Mouse (Mus musculus): ENCODE data around the gene Nhp2.

The Nhp2 gene

DNA sequence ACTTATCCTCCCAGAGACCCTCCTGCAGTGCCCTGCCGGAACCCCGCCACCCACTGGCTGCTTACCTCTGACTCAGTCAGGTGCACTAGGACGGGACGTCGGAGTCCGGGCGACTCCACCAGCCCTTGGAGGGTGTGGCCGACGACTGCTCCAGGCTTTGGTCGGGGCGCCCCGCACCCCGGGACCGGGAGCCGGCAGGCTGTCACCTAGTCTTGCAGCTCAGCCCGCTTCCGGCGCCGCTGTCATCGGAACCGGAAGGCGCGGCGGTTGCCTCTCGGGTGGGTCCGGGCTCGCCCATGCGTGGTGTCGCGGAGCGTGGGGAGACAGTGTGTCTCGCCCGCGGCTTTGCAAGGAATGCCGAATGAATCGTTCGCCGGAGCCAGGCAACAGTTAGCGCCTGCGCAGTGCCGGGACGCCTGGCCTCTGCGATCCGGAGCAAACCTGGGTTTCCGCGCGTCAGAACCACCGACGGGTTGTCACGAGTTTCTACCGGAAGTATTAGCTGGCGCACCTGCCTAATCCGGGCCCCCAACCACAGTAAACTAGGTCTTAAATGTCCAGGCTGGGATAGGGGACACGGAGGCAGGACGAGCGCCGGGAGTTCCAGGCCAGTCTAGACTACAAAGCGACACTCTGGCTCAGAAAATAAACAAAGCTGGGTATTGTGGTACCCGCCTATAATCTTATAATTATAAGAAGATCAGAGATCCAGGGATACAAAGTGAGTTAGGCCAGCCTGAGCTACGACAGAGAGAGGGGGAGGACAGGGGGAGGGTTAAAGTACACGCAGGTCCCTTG lies 16.2 kb downstream of the Nhp2 start, which contains the start of gene Rmnd5b:
Gene Rmnd5b (minus strand): TSS at position 372 of the 798 bp plus-strand sequence.
- WGBS, result under 1% methylated on average over 61 of the region's 61 CpGs

DNA sequence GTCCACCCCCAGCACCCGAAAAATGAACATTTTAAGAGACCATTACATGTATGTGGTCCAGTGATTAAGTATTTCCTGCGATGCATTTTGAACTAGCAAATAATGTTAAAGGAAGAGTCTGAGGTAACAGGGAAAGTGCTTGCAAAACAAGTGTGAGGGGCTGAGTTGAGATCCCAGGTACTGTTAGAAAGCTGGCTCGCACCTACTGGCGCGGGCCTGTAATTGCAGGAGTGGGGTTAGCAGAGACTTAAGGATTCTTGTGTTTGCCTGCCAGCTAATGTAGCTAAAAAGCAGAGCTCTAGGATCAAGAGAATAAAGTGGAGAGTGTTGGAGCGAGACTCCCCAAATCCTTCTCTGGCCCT lies 16.8 kb downstream of the Nhp2 start:
- WGBS, result 6% methylated on average over 6 of the region's 6 CpGs

DNA sequence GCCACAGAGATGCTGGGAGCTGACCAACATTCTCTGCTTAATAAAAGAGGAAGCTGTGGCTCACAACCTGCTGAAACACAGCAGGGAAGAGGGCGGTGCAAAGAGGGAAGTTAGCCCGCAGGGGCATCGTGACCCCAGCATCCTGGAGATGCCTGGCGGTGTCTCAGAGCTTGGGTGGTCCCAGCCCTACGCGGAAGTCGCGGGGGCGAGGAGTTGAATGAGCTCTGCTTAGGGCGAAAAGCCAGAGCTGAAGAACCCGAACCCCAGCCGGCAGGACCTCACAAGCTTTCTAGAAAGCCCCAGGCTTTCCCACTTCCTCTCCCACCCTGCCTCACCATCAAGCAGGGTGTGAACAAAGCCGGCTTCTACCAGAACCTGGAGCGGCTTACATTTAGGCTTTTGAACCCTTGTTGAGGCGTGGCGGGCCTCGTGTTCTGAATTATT lies 18.5 kb downstream of the Nhp2 start:
- WGBS, result 11% methylated on average over 17 of the region's 17 CpGs

DNA sequence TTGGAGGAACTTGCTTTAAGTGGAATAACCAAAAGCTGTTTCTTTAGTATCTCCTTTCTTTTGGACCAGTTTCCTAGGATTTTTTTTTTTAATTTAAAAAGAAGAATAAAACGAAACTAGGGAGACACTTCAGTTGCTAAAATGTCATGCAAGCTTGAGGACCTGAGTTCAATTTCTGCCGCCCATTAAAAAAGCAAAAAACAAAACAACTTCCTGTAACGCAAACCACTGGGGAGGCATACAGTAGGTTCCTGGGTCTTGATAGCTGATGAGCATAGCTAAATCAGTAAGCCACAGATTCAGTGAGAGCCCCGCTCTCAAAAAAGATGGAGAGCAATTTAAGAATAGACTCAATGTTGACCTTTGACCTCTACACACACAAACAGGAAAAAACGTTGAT lies 19.0 kb downstream of the Nhp2 start:
- 75% methylated on average over 5 of the region's 5 CpGs for WGBS

DNA sequence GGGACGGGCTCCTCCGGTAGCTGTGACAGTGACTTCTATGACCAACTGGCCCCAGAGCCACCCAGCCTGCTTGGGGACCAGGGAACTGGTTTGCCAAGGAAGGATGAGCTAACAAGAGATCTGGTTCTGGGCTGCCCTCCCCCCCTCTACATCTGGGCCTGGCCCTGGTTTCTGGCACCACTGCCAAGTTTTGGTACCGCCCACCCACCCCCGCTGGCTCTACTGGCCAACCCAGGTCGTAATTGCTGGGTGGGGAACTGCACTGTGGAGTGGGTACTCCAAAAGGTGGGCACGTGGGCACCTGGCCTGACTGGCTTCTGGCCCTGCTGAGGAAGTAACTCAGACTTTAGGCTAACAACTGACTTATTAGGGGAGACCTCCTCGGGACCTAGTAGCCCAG lies 21.2 kb downstream of the Nhp2 start:
- 60% methylated on average over 7 of the region's 7 CpGs for WGBS

DNA sequence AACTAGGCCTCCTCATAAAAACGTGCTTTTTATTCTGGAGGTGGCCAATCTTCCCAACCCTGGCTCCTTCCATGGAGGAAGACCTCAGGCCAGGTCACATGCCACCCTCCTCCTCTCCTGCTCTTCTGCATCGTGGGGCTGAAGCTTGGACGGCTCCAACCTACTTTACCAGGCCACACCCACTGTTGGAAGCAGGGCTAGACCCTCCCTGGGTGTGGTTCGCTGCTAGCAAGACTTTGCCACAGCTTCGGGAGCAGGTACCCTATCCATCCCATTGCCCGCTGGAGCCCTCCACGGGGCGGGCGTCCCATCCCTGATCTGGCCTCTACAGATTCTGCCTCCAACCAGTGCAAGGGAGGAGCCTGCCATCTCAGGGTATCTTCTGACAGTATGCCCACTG lies 23.7 kb downstream of the Nhp2 start:
- 76% methylated on average over 9 of the region's 9 CpGs for WGBS

DNA sequence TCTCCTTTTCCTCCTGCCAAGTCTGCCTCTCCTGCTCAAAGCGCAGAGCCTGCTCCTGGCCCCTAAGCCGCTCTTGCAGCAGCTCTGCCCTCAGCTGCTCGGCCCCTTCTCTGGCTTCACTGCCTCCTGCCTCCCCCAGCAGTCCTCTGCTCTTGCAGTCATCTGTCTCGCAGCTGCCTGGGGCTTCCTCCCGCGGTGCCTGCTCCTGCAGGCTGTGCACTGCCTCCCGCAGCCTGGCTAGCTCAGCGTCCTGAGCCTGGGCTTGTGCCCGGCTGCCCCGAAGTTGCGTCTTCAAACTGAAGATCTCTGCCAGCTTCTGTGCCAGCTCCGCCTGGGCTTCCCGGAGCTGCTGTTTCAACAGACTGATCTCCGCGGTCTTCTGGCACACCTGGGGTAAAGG lies 24.2 kb downstream of the Nhp2 start:
- 38% methylated on average over 15 of the region's 15 CpGs for WGBS

DNA sequence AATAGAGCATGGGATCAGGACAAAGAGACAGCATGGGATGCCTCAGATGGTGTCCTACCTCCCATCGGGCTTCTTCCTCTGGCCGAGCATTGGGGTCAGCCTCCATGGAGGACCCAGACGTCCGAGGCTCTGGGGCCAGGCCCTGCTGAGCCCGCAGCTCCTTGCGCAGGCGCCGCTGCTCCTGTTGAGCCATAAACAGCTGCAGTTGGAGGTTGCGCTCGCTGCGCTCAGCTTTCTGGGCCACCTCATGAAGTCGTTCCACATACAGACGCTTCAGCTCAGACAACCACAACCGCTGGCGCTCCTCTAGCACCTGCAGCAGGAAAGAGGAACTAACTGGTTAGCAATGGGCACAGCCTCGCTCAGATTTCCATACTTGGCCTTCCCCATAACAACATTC lies 24.7 kb downstream of the Nhp2 start:
- 88% methylated on average over 16 of the region's 16 CpGs for WGBS

DNA sequence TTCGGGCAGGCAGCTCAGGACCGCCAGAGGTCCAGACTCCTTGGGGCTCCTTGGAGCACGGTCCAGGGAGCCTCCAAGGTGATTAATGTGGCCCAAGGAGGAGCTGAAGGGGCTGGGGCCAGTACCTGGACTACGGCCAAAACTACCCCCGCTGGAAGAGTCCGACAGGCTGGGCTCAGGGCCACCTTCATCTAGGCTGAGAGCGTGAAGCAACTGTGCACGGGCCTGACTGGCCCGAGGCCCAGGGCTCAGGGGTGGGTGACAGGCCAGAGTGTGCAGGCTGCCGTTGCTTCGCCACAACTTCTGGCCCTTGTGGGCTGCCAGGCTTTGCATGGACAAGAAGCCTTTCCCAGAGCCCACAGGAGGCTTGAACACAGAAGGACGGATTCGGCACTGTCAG lies 25.8 kb downstream of the Nhp2 start:
- 68% methylated on average over 13 of the region's 13 CpGs for WGBS

DNA sequence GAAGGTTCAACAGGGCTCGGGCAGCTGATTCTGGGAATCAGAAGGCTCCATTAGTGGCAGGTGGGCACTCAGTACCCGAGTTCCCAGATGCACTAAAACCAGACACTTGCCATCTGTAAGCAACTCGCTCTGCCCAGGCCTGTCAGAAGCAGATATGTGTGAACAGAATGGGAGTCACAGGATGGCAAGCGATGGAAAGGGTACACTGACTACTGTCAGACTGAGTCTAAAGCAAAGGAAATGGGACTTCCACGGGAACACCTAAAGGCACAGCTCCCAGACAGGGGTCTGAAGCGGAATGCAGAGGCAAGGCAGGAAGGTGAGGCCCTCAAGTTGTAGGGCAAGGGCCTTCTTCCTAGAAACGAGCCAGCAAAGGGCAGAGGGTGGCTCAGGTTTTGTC lies 26.7 kb downstream of the Nhp2 start:
- WGBS, result 82% methylated on average over 7 of the region's 7 CpGs

DNA sequence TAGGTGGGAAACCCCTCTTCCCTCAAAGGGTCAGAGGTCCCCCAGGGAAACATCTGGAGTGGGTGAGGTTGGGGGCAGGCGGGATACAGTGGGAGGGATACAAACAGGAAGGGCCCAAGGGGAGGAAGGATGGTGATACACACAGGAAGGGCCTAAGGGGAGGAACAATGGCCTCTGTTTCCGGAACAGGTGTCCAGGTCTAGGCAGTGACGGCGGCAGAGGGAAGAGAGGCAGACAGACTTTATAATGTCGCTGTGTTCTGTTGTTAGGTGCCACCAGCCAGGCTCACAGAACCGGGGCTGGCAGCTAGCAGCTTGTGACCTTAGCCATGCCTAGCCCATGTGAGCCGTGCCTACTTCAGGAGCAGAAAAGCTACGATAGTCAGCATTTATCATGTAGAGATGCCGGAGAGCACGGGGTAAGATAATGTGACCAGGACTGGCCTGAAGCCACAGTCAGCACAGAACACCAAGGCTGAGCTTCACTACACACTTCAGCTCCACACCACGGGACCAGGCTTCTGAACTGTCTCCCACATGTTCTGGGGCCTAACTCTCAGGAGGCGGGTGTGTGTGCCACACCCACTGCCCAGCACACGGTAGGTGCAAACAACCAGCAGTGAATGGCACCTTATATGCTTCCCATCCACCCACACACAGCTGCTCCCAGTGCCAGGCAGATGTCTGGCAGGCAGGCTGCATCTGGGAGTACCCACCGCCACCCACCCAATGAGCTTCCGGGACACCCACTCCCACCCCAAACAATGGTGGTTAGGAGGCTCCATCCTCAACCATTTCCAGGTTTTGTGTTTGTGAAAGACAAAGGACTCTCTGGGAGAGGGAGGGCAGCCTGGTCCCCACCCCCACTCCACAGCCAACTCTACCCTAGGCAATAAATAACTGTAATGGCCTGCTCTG lies 27.5 kb downstream of the Nhp2 start:
- WGBS, result 59% methylated on average over 15 of the region's 15 CpGs

DNA sequence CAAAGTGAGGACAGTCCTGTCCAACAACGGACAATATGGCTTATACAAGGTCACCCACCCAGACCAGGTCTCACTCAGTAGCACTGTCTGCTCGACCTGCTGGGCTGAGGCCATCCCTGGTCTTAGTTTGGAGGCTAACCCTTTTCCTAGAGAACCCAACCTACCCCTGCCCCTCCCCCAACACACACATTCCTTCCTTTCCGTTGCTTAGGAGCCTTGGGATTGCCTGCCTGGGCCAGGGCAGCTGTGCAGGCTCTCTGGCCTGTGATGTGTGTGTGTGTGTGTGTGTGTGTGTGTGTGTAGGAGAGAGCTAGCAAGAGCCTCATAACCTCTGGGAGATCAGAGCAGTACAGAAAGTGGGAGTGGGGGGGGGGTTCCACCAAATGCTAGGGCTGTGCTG lies 29.0 kb downstream of the Nhp2 start:
- WGBS, result 47% methylated on average over 3 of the region's 3 CpGs

DNA sequence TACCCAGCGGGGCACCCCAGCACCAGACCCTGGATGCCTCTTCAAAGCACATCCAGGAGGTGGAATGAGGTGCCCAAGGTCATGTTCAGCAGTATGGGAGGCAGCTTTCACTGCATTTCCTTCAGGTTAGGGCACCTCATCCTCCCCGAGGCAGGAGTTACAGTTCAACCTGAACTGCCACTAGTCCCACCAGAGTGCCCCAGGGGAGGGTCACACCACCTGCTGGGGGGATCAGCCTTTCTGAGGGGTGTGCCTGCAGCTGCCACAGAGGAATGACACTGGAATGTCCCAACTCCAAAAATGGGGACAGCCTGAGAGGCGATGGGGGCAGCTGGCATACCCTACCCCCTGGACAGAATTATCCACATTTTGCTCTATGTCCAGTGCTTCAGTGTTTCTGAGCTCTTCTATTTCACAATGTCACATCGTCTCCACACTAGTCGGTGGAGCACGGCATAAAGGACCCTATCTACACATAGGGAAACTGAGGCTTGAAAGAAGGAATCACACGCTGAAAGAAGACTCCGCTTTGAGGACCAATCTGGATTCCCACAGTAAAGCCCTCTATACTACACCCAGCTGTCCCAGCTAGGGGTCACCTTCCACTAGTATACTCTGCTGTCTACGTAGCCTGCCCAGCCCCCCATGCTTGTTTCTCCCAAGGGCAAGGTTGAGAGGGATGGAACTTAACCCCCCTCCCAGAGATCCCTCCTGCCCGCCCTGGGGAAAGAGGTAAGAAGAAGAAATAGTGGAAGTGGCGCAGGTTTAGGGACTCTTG lies 29.8 kb downstream of the Nhp2 start:
- WGBS, result 52% methylated on average over 11 of the region's 11 CpGs

DNA sequence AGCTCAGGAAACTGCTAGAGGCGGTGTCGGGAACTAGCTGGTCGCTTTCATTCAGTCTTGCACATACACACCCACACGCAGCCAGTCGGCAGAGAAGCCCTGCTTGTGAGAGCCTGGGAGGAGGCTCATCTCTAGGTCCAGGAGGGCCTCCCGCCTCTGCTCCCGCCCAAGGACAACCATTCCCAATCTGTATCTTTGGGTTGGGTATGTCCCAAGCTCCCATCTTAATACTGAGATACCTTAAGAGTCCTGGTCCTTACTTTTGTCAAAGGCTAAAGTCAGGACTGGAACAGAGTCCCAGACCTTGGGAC lies 30.3 kb downstream of the Nhp2 start:
- 14% methylated on average over 7 of the region's 7 CpGs for WGBS

DNA sequence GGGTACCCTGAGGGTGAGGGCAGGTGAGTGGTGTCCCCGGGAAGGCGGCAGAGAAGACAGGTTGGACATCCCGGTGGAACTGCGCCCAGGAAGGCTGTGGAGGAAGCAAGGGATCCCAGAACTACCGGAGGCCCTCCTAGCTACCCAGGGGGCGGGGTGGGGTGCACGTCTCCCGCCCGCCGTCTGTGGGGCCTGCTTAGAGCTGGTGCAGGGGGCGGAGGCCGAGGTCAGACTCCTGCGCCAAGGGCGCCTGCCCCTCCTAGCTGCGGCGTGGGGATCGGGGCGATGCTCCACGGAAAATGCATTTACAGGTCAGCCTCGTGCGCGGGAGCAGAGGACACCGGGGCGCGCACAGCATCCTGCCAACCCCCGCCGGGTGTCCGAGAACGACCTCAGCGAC lies 30.7 kb downstream of the Nhp2 start:
- 1% methylated on average over 30 of the region's 30 CpGs for WGBS

DNA sequence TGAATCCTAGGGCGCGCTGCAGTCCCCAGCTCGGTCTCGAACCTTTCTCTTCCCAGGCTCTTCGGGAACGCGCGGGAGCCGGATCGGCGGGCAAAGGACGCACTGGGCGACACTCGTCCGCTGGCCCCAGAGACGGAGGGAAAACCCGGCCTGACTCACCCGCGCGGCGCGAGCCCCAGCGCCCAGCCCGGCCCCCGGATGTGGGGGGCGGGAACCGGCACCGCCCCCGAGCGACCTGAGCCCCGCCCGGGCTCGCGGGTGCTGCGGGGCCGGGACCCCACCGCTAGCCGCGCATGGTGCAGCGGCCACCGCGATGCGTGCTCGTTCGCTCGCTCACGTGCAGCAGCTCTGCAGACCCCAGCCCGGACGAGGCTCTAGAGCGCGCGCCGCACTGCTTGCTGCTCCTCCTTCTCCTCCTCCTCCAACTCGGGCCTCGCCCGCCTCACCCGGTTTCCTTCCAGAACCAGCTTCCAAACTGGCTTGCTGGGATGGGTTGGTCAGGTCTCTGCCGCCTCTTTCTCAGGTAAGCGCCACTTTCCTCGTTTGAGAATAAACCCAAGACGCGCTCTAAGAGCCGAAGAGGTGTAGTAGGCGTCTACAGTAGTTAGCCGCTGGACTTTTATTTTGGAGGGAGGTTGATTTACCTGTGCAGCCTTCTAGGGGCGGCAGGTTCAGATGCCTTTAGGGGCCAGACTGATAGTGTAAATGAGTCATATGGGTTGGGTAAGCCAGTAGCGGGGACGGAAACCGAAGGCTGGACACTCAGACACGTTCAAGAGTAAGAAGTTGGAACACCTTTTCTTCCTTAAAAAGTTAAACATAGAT lies 31.4 kb downstream of the Nhp2 start, which contains the start of the genes N4bp3 and D930048N14Rik:
Gene N4bp3 (minus strand): TSS at position 152 of the 825 bp plus-strand sequence.
Gene D930048N14Rik (plus strand): TSS at position 264 of the 825 bp plus-strand sequence.
- 3% methylated on average over 69 of the region's 70 CpGs for WGBS

DNA sequence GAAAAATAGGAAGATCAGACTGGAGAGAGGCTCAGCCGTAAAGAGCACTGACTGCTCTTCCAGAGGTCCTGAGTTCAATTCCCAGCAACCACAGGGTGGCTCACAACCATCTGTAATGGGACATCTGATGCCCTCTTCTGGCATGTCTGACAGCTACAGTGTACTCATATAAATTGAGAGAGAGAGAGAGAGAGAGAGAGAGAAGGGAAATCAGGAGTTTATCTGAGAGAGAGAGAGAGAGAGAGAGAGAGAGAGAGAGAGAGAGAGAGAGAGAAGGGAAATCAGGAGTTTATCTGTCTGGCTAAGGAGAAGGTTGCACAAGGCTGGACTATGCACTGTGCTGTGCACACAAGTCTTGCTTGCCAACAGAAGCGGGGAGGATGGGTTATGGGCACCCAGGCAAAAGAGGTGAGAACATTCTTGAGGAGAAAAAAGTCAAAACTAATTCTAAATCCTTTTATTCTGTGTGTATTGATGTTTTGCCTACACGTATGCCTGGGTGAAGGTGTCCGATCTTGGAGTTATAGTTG lies 33.4 kb downstream of the Nhp2 start:
- WGBS, result 98% methylated on average over 4 of the region's 4 CpGs

DNA sequence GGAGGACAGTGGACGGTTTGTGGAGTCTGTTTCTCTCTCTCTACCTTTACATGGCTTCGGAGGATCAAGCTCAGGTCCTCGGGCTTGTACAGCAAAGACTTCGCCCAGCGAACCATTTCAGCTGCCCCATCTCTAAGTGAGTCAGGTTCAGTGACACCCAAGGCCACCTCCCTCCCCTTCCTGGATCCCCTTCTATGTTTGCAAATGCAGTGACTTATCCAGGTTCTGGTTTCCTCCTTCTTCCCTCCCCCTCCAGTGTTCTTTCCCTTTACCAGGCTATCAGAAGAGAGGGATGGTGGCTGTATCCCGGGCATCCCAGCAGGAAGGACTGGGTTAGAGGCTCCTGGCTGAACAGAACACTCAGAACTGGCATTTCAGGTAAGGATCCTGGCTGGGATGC lies 34.2 kb downstream of the Nhp2 start:
- 97% methylated on average over 6 of the region's 6 CpGs for WGBS

DNA sequence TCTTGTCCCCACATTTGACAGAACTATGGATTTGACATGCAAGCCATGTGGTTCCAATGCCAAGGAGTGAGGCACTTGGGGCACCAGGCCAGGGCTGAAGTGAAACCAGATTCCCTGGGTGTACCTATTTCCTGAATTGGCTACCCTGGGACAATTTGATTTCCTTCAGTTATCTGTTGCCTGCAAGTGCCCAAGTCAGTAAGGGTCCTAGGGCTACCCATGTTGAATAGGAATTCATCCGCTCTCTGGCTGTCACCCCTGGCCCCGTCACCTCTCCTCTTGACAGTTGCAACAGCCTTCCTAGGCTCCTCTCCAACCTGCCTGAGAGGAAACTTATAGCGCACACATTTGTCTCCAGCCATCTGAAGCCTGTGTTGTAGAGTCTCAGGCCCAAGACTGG lies 35.4 kb downstream of the Nhp2 start:
- 93% methylated on average over 3 of the region's 3 CpGs for WGBS

DNA sequence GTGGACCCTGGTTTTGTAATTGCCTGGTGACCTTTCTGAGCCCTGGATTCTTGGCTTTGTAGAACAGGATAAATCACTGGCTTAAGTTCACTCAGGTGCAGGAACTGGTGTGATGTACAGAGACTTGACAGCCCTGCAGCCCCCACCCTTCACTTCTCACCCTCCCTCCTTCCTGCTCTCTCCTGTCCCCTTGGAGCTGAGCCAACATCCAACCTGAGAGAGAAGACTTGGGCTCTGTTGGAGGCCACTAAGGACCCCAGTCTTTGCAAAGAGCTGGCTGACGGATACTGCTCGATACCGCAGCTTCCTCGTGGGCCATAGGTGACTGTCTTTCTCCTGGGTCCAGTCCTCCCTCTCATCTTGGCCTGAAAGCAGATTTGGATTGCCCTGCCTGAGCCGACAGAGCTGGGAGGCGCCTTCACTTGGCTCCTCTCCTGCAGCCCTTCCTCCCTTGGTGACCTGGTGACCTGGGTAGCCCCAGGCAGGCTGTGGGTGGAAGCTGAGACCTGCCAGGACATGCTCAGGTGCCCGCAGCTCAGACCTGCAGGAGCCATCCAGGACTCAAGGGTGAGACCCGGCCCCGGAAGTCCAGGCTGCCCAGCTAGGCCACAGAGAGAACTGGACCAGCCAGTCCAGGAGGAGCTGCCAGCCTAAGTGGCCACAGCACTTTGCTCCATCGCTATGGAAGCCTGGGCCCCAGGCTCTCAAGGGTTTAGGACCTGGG lies 37.4 kb downstream of the Nhp2 start:
- WGBS, result 84% methylated on average over 10 of the region's 10 CpGs

Data from cerebral cortex, adult 2 months (tissue).